Mouse (Mus musculus) lung, postnatal 0 days (tissue): ENCODE data around the gene Pole3.

ENCODE experiments used
- CTCF ChIP-seq: IDR thresholded peaks from 2 replicates; pipeline ENCODE4 v1.5.1; 2016; ENCODE audit warnings: antibody characterized with exemption, mild to moderate bottlenecking
- EP300 ChIP-seq: IDR thresholded peaks from 2 replicates; pipeline ENCODE4 v1.6.1; 2016; ENCODE audit warnings: antibody characterized with exemption, mild to moderate bottlenecking, control low read depth

- TF ChIP-seq CTCF (no peak), EP300 (no peak)
Observed at GRCm38 (mm10) chr4:62492682-62493081, 32.2 kb downstream of the Pole3 start.
